Mouse (Mus musculus): ENCODE results near the gene Chd2. TPM values are rescaled to one million over a fixed set of nuclear protein-coding genes. Genes with fewer than 3 reads are reported as not detected.

Chd2 gene
- polyA plus RNA-seq, 2 experiments, result 55.6 to 56.5 TPM

- H3K27ac ChIP-seq (replicated peaks; ENCODE audit: low read depth, low read length), result no peak overlapping the region
- no peak overlapping the region for H3K4me2 ChIP-seq (replicated peaks; ENCODE audit: low read depth, low read length, severe bottlenecking)
- no peak overlapping the region for H3K9ac ChIP-seq (ENCODE audit: low read depth, low read length, severe bottlenecking)
- H3K27me3 ChIP-seq (ENCODE audit: control insufficient read depth, insufficient read depth, low read length), result no peaks in the 10 kb centered on the region
- no peak overlapping the region for H3K4me3 ChIP-seq (replicated peaks; ENCODE audit: low read length)
- TF ChIP-seq POLR2A (IDR thresholded peaks at IDR 0.05; ENCODE audit: borderline replicate concordance, extremely low read depth, insufficient read depth, insufficient read length), result no peak
- no peaks in the 10 kb centered on the region for H3K9me3 ChIP-seq (ENCODE audit: control insufficient read depth, low read length)
- H3K36me3 ChIP-seq (ENCODE audit: control insufficient read depth, insufficient read depth, low read length), result peaks cover 95% of the 10 kb centered on the region
- H3K4me1 ChIP-seq (ENCODE audit: control insufficient read depth, insufficient read depth, low read length), result no peaks in the 10 kb centered on the region
- DNase-seq (ENCODE audit: low spot score), result no peak
- 94% methylated on average over 6 of the region's 6 CpGs for WGBS
- ATAC-seq (ENCODE audit: low FRiP score, low read depth), result no peak
Measured at GRCm38 (mm10) chr7:73507491-73507890, 34.1 kb downstream of the Chd2 start.

GRCm38 (mm10) chr7:73506852-73507251 is 34.8 kb downstream of the Chd2 start:
- no peak for DNase-seq (ENCODE audit: low spot score)
- 92% methylated on average over 1 of the region's 1 CpGs for WGBS
- Histone ChIP-seq H3K36me3 (ENCODE audit: control insufficient read depth, insufficient read depth, low read length) (peaks cover 95% of the 10 kb centered on the region), H3K4me1 (ENCODE audit: control insufficient read depth, insufficient read depth, low read length) (no peaks in the 10 kb centered on the region), H3K4me2 (replicated peaks; ENCODE audit: low read depth, low read length, severe bottlenecking) (no peak overlapping the region), H3K27ac (replicated peaks; ENCODE audit: low read depth, low read length) (no peak overlapping the region), H3K9me3 (ENCODE audit: control insufficient read depth, low read length) (no peaks in the 10 kb centered on the region), H3K27me3 (ENCODE audit: control insufficient read depth, insufficient read depth, low read length) (no peaks in the 10 kb centered on the region), H3K9ac (ENCODE audit: low read depth, low read length, severe bottlenecking) (no peak overlapping the region), H3K4me3 (replicated peaks; ENCODE audit: low read length) (no peak overlapping the region)
- no peak for ATAC-seq (ENCODE audit: low FRiP score, low read depth)
- TF ChIP-seq POLR2A (IDR thresholded peaks at IDR 0.05; ENCODE audit: borderline replicate concordance, extremely low read depth, insufficient read depth, insufficient read length), result no peak

GRCm38 (mm10) chr7:73505266-73505665 is 36.4 kb downstream of the Chd2 start:
- peaks cover 95% of the 10 kb centered on the region for H3K36me3 ChIP-seq (ENCODE audit: control insufficient read depth, insufficient read depth, low read length)
- TF ChIP-seq POLR2A (IDR thresholded peaks at IDR 0.05; ENCODE audit: borderline replicate concordance, extremely low read depth, insufficient read depth, insufficient read length), result no peak

GRCm38 (mm10) chr7:73498200-73498599 is 43.4 kb downstream of the Chd2 start:
- Histone ChIP-seq H3K4me2 (replicated peaks; ENCODE audit: low read depth, low read length, severe bottlenecking) (no peak overlapping the region), H3K27me3 (ENCODE audit: control insufficient read depth, insufficient read depth, low read length) (no peaks in the 10 kb centered on the region), H3K27ac (replicated peaks; ENCODE audit: low read depth, low read length) (no peak overlapping the region), H3K9me3 (ENCODE audit: control insufficient read depth, low read length) (no peaks in the 10 kb centered on the region), H3K4me3 (replicated peaks; ENCODE audit: low read length) (no peak overlapping the region), H3K36me3 (ENCODE audit: control insufficient read depth, insufficient read depth, low read length) (peaks cover 91% of the 10 kb centered on the region), H3K9ac (ENCODE audit: low read depth, low read length, severe bottlenecking) (no peak overlapping the region), H3K4me1 (ENCODE audit: control insufficient read depth, insufficient read depth, low read length) (no peaks in the 10 kb centered on the region)
- 93% methylated on average over 2 of the region's 2 CpGs for WGBS
- TF ChIP-seq POLR2A (IDR thresholded peaks at IDR 0.05; ENCODE audit: borderline replicate concordance, extremely low read depth, insufficient read depth, insufficient read length), result no peak
- no peak; the same call in 1 of the 2 replicates for ATAC-seq (ENCODE audit: low FRiP score, low read depth)
- no peak for DNase-seq (ENCODE audit: low spot score)

More at GRCm38 (mm10) chr7:73505266-73505665, 36.4 kb downstream of the Chd2 start:
- no peak for DNase-seq (ENCODE audit: low spot score)
- Histone ChIP-seq H3K4me3 (replicated peaks; ENCODE audit: low read length) (no peak overlapping the region), H3K27ac (replicated peaks; ENCODE audit: low read depth, low read length) (no peak overlapping the region), H3K27me3 (ENCODE audit: control insufficient read depth, insufficient read depth, low read length) (no peaks in the 10 kb centered on the region), H3K4me2 (replicated peaks; ENCODE audit: low read depth, low read length, severe bottlenecking) (no peak overlapping the region), H3K9me3 (ENCODE audit: control insufficient read depth, low read length) (no peaks in the 10 kb centered on the region), H3K4me1 (ENCODE audit: control insufficient read depth, insufficient read depth, low read length) (no peaks in the 10 kb centered on the region), H3K9ac (ENCODE audit: low read depth, low read length, severe bottlenecking) (no peak overlapping the region)
- ATAC-seq (ENCODE audit: low FRiP score, low read depth), result no peak
- 86% methylated on average over 6 of the region's 6 CpGs for WGBS

- no peaks in the 10 kb centered on the region for H3K27me3 ChIP-seq (ENCODE audit: control insufficient read depth, insufficient read depth, low read length)
- no peak overlapping the region for H3K4me2 ChIP-seq (replicated peaks; ENCODE audit: low read depth, low read length, severe bottlenecking)
- no peak overlapping the region for H3K9ac ChIP-seq (ENCODE audit: low read depth, low read length, severe bottlenecking)
- H3K4me1 ChIP-seq (ENCODE audit: control insufficient read depth, insufficient read depth, low read length), result no peaks in the 10 kb centered on the region
- peaks cover 92% of the 10 kb centered on the region for H3K36me3 ChIP-seq (ENCODE audit: control insufficient read depth, insufficient read depth, low read length)
- DNase-seq (ENCODE audit: low spot score) (no peak), ATAC-seq (ENCODE audit: low FRiP score, low read depth) (no peak)
- H3K9me3 ChIP-seq (ENCODE audit: control insufficient read depth, low read length), result no peaks in the 10 kb centered on the region
- TF ChIP-seq POLR2A (IDR thresholded peaks at IDR 0.05; ENCODE audit: borderline replicate concordance, extremely low read depth, insufficient read depth, insufficient read length), result no peak
- no peak overlapping the region for H3K4me3 ChIP-seq (replicated peaks; ENCODE audit: low read length)
- no peak overlapping the region for H3K27ac ChIP-seq (replicated peaks; ENCODE audit: low read depth, low read length)
- 88% methylated on average over 5 of the region's 5 CpGs for WGBS
Measured at GRCm38 (mm10) chr7:73489261-73489660, 52.4 kb downstream of the Chd2 start.

GRCm38 (mm10) chr7:73481094-73481493 is 60.5 kb downstream of the Chd2 start:
- no peak overlapping the region for H3K4me3 ChIP-seq (replicated peaks; ENCODE audit: low read length)
- H3K9ac ChIP-seq (ENCODE audit: low read depth, low read length, severe bottlenecking), result no peak overlapping the region
- 81% methylated on average over 6 of the region's 6 CpGs for WGBS
- no peaks in the 10 kb centered on the region for H3K27me3 ChIP-seq (ENCODE audit: control insufficient read depth, insufficient read depth, low read length)
- no peak for DNase-seq (ENCODE audit: low spot score)
- H3K9me3 ChIP-seq (ENCODE audit: control insufficient read depth, low read length), result no peaks in the 10 kb centered on the region
- no peak for ATAC-seq (ENCODE audit: low FRiP score, low read depth)
- no peak for TF ChIP-seq POLR2A (IDR thresholded peaks at IDR 0.05; ENCODE audit: borderline replicate concordance, extremely low read depth, insufficient read depth, insufficient read length)
- no peaks in the 10 kb centered on the region for H3K4me1 ChIP-seq (ENCODE audit: control insufficient read depth, insufficient read depth, low read length)
- H3K36me3 ChIP-seq (ENCODE audit: control insufficient read depth, insufficient read depth, low read length), result peaks cover 93% of the 10 kb centered on the region
- H3K4me2 ChIP-seq (replicated peaks; ENCODE audit: low read depth, low read length, severe bottlenecking), result no peak overlapping the region
- H3K27ac ChIP-seq (replicated peaks; ENCODE audit: low read depth, low read length), result no peak overlapping the region

Data from limb, embryonic 14.5 days (tissue).